Mouse (Mus musculus) naive thymus-derived CD4-positive, alpha-beta T cell, adult 5 months (primary cell): Measurements from ENCODE around the gene Vim. TPM values are rescaled to one million over a fixed set of nuclear protein-coding genes. Genes with fewer than 3 reads are reported as not detected.

ENCODE experiments used
- polyA plus RNA-seq: library from polyadenylated mRNA; unstranded; fragments of 100-300 nt; shearing (Covaris generic); gene quantifications from one replicate; pipeline ENCODE4 v1.2.1, GENCODE M21; 2017

The Vim gene
- polyA plus RNA-seq, result 76.1 TPM

GRCm38 (mm10) chr2:13573408-13574065, at the start of gene Vim:
Gene Vim (plus strand): TSS chr2:13573927.

GRCm38 (mm10) chr2:13544193-13544824, 29.4 kb upstream of the Vim start, which contains the start of gene Trdmt1:
Gene Trdmt1 (minus strand): TSS chr2:13544668.

Other genes with a start within 250 kb of the Vim start
- gene Cubn, start 82.1 kb upstream of the Vim start, polyA plus RNA-seq, result not detected
- gene Trdmt1, start 29.3 kb upstream of the Vim start, polyA plus RNA-seq, result 8.0 TPM
- 108 TPM for gene St8sia6, start 220.1 kb downstream of the Vim start, polyA plus RNA-seq